Mouse (Mus musculus) left cerebral cortex, adult 11 months (tissue): ENCODE measurements around the gene Klc3.

ENCODE experiments used
- DNase-seq: peaks from one replicate; pipeline ENCODE4 v3.0.0; 2022; ENCODE audit warnings: low spot score

Klc3 gene

DNA sequence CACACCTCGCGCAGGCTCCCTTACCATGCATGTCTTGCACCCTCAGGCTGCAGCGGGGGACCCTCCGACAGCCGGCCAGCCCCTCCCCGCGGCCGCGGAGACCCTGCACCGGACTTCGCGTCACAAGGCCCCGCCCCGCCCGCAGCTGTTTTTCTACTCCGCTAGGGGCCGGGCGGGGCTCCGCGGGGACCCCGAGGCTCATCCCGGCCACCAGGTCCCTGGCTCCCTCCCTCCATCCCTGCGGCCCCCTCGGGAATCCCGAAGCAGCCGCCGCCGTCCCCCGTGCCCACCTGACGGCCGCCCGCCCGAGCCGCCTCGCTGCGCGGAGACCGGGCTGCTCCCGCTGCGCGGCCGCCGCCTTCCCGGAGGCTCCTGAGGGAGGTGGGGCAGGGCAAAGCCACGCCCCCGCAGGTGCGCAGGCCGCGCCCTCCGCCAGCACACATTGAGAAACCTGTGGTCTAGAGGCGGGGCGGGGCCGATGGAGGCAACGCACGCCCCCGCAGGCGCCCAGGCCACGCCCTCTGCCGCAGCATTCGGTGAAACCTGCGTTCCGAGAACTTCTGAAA, at the start of gene Klc3:
Klc3 (minus strand) TSS at position 374 of the 566 bp plus-strand sequence.
- no peak for DNase-seq

DNA sequence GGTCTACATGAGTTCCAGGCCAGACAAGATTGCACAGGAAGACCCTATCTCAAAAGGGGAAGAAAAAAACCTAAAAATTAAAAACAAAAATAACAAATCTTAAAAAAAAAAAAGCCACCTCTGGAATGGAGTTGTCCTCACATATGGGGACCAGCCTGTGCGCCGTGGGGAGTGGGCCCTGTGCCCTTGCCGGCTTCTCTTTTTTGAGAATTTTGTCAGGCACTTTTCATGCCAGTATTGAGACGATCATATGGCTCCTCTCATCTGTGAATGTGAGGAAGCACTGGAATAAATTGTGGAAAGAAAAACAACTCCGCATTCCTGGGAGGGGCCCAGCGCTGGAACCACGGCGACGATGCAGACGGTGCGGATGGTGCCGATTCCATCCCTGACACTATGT, 45.3 kb upstream of the Klc3 start:
- DNase-seq: no peak

DNA sequence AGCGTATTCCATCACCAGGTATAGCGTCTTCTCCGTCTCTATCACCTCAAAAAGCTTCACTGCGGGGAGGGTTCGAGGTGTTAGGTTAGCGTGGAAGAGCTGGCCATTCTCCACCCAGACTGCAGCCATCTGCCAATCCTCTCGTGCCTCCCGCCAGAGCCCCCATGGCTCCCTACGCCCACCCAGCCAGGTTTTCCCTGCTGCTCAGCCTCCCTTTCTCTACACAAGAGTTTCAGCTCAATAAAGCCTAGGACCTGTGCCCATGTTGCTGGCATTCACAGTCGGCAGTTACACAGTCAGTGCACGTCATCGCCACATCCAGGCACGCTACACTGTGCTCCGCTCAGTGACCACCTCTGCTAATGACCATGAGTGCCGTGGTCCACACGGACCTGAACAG, 43.8 kb upstream of the Klc3 start:
- DNase-seq: no peak

DNA sequence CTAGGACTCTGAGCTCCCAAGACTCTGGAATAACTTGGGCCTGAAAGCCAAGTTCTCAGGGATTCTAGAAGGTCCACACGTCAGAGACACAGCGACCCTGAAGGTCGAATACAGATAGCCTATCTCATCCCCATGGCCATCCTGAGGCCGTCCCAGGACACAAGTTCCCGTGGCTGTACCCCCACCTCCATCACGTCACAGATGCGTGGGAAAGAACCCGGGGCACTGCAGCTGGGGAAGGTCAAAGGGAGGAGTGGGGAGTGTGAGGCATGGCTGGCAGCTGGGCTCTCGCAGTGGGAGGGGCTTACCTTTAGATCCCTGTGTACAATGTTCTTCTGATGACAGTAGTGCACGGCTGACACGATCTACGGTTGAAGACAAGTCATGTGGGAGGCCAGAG, 40.9 kb upstream of the Klc3 start:
- DNase-seq: no peak

DNA sequence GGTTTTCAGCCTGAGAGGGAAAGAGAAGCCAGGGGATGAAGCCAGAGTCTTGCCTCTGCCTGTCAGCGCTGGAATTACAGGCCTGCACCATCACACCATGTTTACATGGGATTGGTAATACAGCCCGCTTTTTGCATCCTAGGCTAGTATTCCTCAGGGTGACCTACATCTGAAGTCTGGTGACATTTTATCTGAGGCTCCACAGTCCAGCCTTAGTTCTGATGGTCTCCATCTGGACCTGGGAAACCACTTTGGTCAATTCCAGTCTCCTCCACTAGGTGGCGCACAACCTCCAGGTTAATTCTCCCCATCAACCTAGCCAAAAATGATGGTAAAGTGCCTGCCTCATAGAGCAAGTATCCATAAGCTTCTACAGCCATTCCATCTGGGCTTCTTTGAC, 39.4 kb upstream of the Klc3 start:
- peak; percentile 49 for DNase-seq

DNA sequence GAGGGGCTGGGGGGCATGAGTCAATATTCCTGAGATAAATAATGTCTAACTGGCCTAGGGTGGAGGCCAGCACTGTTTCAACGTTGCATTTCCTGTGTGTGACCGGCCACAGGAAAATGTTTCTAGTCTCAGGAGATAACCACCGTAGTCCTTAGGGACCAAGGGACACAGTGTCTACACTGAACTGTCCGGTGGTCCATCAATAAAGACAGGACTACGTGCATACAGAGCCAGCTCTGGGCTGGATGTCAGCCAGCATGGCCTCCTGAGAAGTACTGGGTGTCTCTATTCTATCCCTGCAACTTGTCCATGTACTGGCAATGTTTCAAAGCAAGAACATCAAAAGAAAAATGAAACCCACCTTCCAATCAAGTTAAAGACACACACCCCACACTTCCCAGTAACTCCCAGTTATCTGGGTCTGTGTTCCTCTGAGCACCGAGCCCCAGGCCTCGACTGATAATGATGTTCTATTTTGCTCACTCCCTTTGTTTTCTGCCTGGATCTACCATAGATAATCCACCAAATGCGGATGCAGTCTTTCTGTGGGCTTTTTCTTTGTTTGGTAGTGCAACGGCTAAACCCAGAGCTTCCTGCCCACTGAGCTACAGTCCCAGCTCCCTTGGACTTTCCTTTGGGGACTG, 37.7 kb upstream of the Klc3 start:
- no peak for DNase-seq

DNA sequence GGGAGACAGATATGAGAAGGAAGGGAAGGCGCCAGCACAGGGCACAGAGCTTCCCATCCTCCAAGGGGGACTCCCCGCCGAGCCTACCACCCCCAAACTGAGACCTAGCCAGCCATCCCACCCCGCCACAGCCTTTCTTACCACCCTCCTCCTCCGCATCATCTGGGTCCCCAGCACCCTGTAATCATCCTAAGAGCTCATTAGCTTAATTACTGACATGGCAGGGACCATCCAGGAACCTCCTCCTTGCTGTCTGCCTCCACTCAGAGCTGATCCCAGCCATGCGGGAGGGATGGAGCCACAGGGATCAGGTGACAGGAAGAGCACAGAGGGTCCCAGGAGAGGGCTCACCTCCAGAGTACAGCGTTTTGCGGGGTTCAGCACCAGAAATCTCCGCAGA, 33.1 kb upstream of the Klc3 start:
- no peak for DNase-seq

DNA sequence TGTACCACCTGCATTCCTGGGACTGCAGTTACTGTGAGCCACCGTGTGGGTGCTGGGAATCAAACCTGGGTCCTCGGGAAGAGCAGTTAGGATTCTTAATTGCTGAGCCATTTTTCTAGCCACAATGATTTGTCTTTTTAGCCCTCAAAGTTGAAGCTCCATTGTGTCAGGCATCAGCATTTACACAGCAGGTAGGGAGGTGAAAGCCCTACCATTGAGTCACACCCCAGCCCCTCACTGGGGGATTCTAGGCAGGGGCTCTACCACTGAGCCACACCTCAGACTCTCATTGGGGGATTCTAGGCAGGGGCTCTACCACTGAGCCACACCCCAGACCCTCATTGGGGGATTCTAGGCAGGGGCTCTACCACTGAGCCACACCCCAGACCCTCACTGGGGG, 32.4 kb upstream of the Klc3 start:
- no peak for DNase-seq

DNA sequence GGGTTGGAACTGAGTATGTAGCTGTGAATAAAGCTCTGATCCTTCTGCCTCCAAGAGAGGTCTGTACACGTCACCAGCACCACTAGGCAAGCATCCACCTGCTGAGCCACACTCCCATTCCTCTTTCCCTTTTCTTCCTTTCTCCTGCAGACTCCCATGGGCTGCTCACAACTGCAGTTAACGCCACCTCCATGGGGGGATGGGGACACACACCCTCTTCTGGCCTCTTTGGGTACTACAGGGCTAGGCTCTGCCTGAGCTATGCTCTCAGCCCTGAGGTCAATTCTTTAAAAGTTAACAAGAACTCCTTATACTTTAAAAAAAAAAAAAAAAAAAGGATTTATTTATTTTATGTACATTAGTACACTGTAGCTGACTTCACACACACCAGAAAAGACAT, 28.6 kb upstream of the Klc3 start:
- no peak for DNase-seq

DNA sequence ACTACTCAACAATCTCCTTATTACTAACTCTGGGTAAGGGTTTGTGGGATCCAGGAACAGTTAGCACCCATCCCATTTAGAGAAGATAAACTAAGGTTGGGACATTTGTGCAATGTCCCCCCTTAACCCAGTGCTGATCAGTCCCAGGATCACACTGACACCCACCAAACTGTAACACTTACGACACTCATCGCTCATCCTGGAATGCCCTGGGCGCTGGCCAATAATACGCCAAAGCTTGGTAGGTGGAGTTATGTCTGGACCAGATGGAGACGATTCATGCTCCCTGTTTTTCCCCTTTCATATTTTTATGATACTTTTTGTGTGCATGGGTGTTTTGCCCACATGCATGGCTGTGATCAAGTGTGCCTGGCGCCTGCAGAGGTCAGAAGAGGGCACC, 26.5 kb upstream of the Klc3 start:
- no peak for DNase-seq

DNA sequence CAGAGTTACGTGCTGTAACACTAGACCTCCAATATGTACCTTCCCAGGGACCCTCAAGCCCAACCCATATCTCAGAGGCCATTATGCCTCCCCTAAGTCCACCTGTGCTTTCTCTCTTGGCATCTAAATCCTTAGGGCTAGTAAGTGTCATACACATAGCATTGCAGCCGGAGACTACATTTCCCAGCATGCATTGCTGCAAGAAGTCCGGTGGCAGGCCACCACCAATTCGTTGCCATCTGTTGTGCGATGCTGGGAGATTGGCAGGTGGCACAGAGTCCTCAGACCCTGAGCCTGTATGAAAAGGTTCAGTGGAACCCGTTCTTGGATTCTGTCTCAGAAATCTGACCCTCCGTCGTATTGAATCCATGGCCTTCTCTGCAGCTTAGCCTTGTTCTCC, 25.8 kb upstream of the Klc3 start:
- DNase-seq: no peak

DNA sequence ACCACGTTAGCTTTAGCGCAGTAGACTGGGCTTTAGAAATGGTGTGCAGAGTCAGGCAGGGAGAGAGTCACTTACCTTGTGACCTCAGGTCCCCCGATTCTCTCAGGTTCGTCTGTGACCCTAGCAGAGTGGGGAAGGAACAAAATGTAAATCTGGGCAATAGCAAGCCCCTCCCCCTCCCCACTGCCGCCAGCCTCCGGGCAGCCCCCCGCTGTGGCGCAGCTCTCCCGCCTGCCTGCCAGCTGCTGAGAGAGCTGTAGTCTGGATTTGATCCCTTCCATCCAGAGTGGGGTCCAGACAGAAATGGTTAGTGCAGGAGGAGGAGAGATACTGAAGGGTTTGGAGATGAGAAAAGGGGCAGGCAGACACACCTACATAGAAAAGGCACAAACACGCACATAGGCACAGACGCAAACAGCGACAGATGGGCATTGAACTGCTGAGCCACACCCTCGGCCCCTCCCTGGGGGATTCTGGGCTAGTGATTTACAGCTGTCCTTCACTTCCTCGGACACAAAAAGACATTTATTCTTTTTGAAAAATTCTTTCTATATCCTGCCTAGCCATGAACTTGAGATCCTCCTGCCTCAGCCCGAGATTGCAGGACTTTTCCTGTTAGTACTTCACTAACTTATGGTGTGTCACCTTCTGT, 24.2 kb upstream of the Klc3 start:
- no peak for DNase-seq

DNA sequence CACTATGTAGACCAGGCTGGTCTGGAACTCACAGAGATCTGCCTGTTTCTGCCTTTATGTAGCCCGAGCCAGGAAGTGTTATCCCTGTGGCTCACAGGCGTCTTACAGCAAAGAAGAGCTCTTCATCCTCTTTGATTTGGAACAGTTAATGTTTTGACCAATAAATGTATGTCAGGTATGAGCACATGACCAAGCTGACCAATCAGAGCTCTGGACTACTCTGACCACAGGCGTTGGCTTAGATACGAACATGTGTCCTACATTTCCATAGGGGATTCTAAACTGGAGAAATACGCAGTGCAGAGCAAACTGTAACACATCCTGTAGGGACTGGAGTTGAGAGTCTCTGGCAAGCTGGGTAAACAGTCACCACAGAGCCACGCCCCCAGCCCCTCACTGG, 23.0 kb upstream of the Klc3 start:
- no peak for DNase-seq

DNA sequence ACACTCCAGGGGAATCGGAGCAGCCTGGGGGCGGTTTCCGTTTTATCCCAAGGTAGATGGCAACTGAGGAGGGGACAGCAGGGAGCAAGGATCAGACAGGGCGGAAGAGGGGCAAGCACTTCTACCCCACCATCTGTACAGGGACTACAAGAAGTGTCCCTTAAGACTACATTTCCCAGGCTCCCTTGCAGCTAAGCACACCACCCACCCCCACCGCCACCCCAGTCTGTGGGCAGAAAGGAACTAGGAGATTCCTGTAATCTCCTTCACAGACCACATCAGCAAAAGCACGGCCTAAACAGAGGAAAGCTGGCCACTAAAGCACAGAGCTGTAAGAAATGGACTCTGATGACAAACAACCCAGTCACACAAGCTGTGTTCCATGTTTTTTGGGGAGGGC, 22.4 kb upstream of the Klc3 start:
- no peak for DNase-seq

DNA sequence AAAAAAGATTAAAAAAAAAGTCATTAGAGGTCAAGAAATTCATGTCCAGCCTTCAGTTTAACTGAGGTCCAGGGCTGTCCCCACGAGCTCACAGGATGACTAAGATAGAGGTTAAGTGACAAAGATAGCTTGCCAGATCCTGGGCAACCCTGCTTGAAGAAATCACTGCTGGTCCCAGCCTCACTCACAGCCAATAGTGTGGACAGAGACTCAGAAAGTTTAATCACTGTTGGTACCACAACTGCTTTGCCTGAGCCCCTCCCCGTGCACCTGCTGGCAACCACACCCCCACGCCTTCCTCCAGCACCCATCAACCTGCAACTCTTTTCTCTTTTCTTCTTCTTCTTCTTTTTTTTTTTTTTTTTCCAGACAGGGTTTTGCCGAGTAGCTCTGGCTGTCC, 20.1 kb upstream of the Klc3 start:
- no peak for DNase-seq

DNA sequence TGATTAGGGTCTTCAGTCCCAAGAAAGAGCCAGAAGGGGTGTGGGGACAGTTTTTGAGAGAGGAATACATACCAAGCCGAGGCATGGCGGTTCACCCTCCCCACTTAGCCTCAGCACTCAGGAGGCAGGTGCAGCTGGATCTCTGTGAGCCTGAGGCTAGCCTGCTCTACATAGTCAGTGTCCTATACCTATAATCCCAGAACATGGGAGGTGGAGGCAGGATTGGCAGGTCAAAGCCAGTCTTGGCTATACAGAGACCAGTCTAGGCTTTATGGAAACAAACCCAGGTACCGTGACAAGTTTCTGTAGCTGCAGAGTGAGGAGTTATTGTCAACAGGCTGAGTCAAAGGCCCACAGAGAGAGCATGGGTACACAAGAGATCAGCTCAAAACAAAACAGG, 19.2 kb upstream of the Klc3 start:
- DNase-seq: no peak

DNA sequence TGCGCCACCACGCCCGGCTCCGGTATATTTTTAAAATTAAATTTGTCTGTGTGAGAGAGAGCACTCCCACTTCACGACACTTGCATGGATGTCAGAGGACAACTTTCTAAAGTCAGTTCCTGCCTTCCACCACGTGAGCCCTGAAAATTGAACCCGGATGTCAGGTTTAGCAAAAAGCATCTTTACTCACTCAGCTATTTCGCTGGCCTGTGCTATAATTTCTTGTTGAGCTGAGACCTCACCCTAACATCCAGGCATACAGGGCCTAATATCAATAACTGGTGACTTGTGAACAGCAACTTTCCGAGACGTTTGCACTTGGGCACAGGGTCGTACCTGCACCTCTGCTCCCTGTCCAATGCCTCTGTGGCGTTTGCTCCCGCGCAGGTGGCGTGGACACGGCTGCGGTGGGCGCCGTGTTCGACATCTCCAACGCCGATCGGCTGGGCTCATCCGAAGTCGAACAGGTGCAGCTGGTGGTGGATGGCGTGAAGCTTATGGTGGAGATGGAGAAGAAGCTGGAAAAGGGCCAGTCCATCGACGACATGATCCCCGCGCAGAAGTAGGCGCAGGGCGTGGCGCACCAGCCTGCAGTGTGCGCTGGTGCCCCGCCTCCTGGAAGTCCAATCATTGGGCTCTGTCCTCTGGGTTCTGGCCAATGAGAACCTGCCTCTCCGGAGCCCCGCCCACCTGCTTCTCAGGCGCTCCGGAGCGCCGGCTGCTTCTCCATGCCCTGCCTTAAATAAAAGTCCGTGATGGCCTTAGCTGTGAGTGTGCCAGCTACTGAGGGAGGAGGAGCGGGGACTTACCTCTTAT, 17.1 kb upstream of the Klc3 start:
- peak; percentile 83 for DNase-seq

DNA sequence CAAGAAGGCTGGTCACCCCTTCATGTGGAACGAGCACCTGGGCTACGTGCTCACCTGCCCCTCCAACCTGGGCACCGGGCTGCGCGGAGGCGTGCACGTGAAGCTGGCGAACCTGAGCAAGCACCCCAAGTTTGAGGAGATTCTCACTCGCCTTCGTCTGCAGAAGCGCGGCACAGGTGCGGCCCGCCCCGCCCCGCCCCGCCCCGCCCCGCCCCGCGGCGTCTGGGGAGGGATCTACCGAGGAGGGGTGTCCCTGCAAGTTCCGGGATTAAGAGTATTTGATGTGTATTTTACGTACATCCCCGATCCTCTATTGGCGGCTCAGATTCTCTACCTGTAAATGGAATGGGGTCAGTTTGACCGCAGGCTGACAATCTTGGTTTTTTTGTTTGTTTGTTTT, 16.2 kb upstream of the Klc3 start:
- no peak for DNase-seq

DNA sequence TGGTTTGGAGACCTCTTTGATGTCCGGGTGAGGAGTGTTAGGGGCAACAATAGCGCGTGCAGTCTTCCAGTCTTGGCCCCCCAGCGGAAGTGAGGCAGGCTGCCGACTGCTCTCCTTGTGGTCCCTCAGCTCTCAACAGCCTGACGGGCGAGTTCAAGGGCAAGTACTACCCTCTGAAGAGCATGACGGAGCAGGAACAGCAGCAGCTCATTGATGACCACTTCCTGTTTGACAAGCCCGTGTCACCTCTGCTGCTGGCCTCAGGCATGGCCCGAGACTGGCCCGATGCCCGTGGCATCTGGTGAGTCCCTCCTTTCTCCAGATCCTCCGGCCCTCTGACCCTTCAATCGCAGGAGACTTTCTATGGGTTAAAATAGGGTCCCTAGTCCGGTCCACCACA, 12.7 kb upstream of the Klc3 start:
- DNase-seq: no peak

DNA sequence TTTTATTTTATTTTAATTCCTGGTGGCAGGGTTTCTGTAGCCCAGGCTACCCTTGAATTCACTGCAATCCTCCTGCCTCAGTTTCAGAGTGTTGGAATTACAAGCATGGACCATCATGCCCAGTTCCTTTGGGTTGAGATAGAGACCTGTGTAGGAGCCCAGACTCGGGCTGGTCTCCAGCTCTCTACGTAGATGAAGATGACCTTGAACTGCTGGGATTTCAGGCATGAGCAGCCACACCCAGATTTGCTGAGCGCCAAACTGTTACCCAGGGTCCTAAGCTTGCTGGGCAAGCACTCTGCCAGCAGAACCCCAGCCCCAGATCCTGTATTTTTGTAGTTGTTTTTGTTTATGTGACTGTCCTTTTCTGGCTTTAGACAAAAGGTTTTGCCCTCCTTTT, 9.6 kb upstream of the Klc3 start:
- no peak for DNase-seq

DNA sequence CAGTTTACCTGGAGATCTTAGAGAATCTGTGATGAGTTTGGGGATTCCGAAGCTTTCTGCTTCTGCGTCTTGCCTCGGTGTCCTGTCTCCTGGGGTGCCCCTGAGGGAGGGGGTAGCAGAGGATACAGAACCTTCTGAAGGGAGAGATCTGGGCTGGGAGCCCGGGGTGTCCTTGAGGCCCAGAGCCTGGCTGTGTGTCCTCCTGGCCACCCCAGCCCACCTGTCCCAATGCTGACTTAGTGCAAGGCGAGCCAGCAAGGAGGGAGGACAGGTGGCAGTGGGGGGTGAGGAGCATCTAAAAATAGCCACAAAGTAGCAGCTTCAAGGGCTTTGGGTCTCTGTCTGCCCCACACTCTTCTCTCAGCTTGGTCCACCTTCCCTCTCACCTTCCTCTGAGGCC, 7.9 kb upstream of the Klc3 start:
- DNase-seq: no peak

DNA sequence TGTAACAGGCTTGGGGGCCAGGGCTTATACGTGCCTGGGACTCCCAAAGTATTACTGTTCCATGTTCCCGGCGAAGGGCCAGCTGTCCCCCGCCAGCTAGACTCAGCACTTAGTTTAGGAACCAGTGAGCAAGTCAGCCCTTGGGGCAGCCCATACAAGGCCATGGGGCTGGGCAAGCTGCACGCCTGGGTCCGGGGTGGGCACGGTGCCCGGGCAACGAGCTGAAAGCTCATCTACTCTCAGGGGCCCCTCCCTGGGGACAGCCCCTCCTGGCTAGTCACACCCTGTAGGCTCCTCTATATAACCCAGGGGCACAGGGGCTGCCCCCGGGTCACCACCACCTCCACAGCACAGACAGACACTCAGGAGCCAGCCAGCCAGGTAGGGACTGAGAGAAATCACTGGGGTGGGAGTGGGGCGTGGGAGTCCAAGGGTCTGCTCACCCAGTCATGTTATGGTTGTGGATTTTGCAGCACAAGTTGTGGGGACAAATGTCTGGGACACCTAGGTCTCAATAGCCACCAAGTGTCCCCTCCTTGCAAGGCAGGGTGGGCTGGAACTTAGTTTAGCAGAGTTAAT, 7.0 kb upstream of the Klc3 start:
- no peak for DNase-seq

DNA sequence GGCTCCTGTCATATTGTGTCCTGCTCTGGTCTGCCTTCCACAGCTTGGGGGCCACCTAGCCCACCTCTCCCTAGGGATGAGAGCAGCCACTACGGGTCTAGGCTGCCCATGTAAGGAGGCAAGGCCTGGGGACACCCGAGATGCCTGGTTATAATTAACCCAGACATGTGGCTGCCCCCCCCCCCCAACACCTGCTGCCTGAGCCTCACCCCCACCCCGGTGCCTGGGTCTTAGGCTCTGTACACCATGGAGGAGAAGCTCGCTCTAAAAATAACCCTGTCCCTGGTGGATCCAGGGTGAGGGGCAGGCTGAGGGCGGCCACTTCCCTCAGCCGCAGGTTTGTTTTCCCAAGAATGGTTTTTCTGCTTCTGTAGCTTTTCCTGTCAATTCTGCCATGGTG, 5.8 kb upstream of the Klc3 start:
- DNase-seq: no peak
